Comparison of ENCODE assay signal across 23 mouse cellular contexts in the genomic region with DNA sequence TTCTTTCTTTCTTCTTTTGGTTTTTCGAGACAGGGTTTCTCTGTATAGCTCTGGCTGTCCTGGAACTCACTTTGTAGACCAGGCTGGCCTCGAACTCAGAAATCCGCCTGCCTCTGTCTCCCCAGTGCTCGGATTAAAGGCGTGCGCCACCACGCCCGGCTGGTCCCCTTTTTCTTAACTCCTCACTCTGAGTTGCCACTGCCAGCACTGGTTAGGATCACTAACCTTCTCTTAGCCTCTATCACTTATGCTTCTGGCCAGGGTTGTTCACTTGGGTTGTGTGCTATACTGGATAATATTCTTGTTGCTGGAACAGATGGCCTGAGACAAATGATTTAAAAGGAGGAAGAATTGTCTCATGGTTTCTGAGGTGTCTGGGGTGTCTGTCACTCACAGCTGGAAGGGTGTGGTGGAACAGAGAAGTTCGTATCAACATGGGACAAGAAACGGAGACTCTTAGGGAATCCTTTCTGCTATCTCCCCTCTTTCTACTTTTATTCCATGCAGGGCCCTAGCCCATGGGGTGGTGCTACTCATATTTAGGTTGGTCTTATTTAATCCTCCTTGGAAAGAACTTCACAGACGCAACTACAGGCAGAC.
DNase-seq lines count a peak whose midpoint lies in the region; ATAC-seq and TF ChIP-seq lines count a peak whose summit lies in the region.
"Had no signal": no experiment of that assay in that cellular context is flagged by ENCODE, and none has a peak within 500 bp of the region (broad histone marks: within the 10 kb centered on the region; RNA-seq: fewer than 3 reads in every experiment).

No protein-coding gene starts in this region.

- H3K79me2 ChIP-seq in heart, adult 2 months (replicated peaks; ENCODE audit: control insufficient read depth, insufficient read depth, low read length), result no peaks in the 10 kb centered on the region

- TF ChIP-seq CTCF in heart, adult 2 months (IDR thresholded peaks at IDR 0.05), result no peak

- H3K4me2 ChIP-seq in heart, embryonic 12.5 days, result no peak overlapping the region
- peak overlapping the region; percentile 16; the same call in 1 of the 2 replicates for H3K4me2 ChIP-seq in liver, embryonic 12.5 days
- H3K4me2 ChIP-seq: hindbrain, embryonic 12.5 days; limb, embryonic 13.5 days; lung, embryonic 15.5 days; midbrain, embryonic 11.5 days; neural tube, embryonic 15.5 days had no signal

- no peak overlapping the region for H3K4me3 ChIP-seq in heart, adult 2 months
- H3K4me3 ChIP-seq in heart, embryonic 12.5 days, result no peak overlapping the region
- no peak overlapping the region for H3K4me3 ChIP-seq in liver, embryonic 12.5 days
- no peak overlapping the region for H3K4me3 ChIP-seq in limb, embryonic 10.5 days
- H3K4me3 ChIP-seq: hindbrain, embryonic 12.5 days; layer of hippocampus, adult 2 months; limb, embryonic 13.5 days; lung, embryonic 15.5 days; neural tube, embryonic 15.5 days had no signal

- H3K4me1 ChIP-seq in heart, adult 2 months (ENCODE audit: control insufficient read depth, insufficient read depth, low read length), result peaks cover 15% of the 10 kb centered on the region
- H3K4me1 ChIP-seq in heart, embryonic 12.5 days (replicated peaks), result peaks cover 15% of the 10 kb centered on the region
- H3K4me1 ChIP-seq in liver, embryonic 12.5 days, result peaks cover 41% of the 10 kb centered on the region
- H3K4me1 ChIP-seq in limb, embryonic 10.5 days, result peaks cover 33% of the 10 kb centered on the region

- DNase-seq in heart, adult 2 months, result no peak
- peak; percentile 40 for DNase-seq in c-Kit-positive CD71-positive TER-119-positive erythroid progenitor cells, embryonic 14.5 days (ENCODE audit: low spot score)
- DNase-seq in thymus, postnatal 14 days, result no peak
- no peak for DNase-seq in limb, embryonic 10.5 days (ENCODE audit: low spot score)
- DNase-seq: adrenal gland, postnatal 14 days; cerebellum, adult 9-10 months; gastrocnemius, postnatal 25 days; layer of hippocampus, postnatal 36 days; lung, postnatal 4 days; right cerebral cortex, adult 18-20 months; right cerebral cortex, postnatal 4 days; thymus, adult 2 months had no signal

- no peak for TF ChIP-seq EP300 in heart, adult 2 months (IDR thresholded peaks at IDR 0.05; ENCODE audit: insufficient read depth, low read depth, low read length)

- peaks cover 11% of the 10 kb centered on the region for H3K36me3 ChIP-seq in heart, adult 2 months (ENCODE audit: control insufficient read depth, insufficient read depth, low read length)
- H3K36me3 ChIP-seq in heart, embryonic 12.5 days, result no peaks in the 10 kb centered on the region
- no peaks in the 10 kb centered on the region for H3K36me3 ChIP-seq in liver, embryonic 12.5 days
- no peaks in the 10 kb centered on the region for H3K36me3 ChIP-seq in limb, embryonic 10.5 days
- H3K36me3 ChIP-seq: hindbrain, embryonic 12.5 days; limb, embryonic 13.5 days; lung, embryonic 15.5 days; neural tube, embryonic 15.5 days had no signal

- intact Hi-C loops in heart, adult 2 months (cut with DNase I), result loop anchor here (5.0 kb wide), 3 partner anchors 125 to 240 kb away; no protein-coding TSS in a partner anchor

- WGBS in heart, adult 2 months, result 87% methylated on average over 11 of the region's 11 CpGs
- 86% methylated on average over 11 of the region's 11 CpGs for WGBS in heart, embryonic 12.5 days
- 63% methylated on average over 11 of the region's 11 CpGs for WGBS in liver, embryonic 12.5 days (ENCODE audit: insufficient replicate concordance)
- 95% methylated on average over 11 of the region's 11 CpGs for WGBS in limb, embryonic 10.5 days

- H3K27me3 ChIP-seq in heart, adult 2 months (ENCODE audit: control insufficient read depth, insufficient read depth, low read length), result no peaks in the 10 kb centered on the region
- no peaks in the 10 kb centered on the region for H3K27me3 ChIP-seq in heart, embryonic 12.5 days (replicated peaks)
- H3K27me3 ChIP-seq in liver, embryonic 12.5 days (replicated peaks), result no peaks in the 10 kb centered on the region
- H3K27me3 ChIP-seq in limb, embryonic 10.5 days (ENCODE audit: low read depth, poor library complexity, severe bottlenecking), result no peaks in the 10 kb centered on the region
- H3K27me3 ChIP-seq: hindbrain, embryonic 12.5 days; limb, embryonic 13.5 days; lung, embryonic 15.5 days; neural tube, embryonic 15.5 days had no signal

- ATAC-seq in heart, embryonic 12.5 days (ENCODE audit: insufficient number of reproducible peaks, low FRiP score), result no peak
- peak; percentile 84 for ATAC-seq in liver, embryonic 12.5 days
- ATAC-seq in megakaryocyte progenitor cell, adult 5-6 weeks (replicated peaks; ENCODE audit: poor library complexity), result peak; percentile 54
- ATAC-seq: CD4-positive, CD25-positive, alpha-beta regulatory T cell, adult 4 months; forebrain, embryonic 16.5 days had no signal

- TF ChIP-seq POLR2A in heart, adult 2 months (IDR thresholded peaks at IDR 0.05; ENCODE audit: insufficient read depth, low read depth, low read length), result no peak

- no peaks in the 10 kb centered on the region for H3K9me3 ChIP-seq in heart, embryonic 12.5 days (replicated peaks)
- no peaks in the 10 kb centered on the region for H3K9me3 ChIP-seq in liver, embryonic 12.5 days (replicated peaks)
- no peaks in the 10 kb centered on the region for H3K9me3 ChIP-seq in limb, embryonic 10.5 days (replicated peaks)
- H3K9me3 ChIP-seq: hindbrain, embryonic 12.5 days; limb, embryonic 13.5 days; lung, embryonic 15.5 days; neural tube, embryonic 15.5 days had no signal

- H3K9ac ChIP-seq in heart, adult 2 months (ENCODE audit: low read depth, low read length), result no peak overlapping the region
- no peak overlapping the region for H3K9ac ChIP-seq in heart, embryonic 12.5 days
- H3K9ac ChIP-seq in liver, embryonic 12.5 days, result peak overlapping the region; percentile 49
- H3K9ac ChIP-seq: hindbrain, embryonic 12.5 days; limb, embryonic 13.5 days; lung, embryonic 15.5 days; neural tube, embryonic 15.5 days had no signal

- peak overlapping the region; percentile 15 for H3K27ac ChIP-seq in heart, adult 2 months
- no peak overlapping the region for H3K27ac ChIP-seq in heart, embryonic 12.5 days (ENCODE audit: poor library complexity, severe bottlenecking)
- peak overlapping the region; percentile 80 for H3K27ac ChIP-seq in liver, embryonic 12.5 days
- H3K27ac ChIP-seq in limb, embryonic 10.5 days, result no peak overlapping the region
- H3K27ac ChIP-seq: hindbrain, embryonic 12.5 days; layer of hippocampus, adult 2 months; limb, embryonic 13.5 days; lung, embryonic 15.5 days; neural tube, embryonic 15.5 days had no signal

Comparison
In these comparisons a context has a peak if more than half of its experiments do, and no peak if none do; other contexts are left out.
1. H3K27ac ChIP-seq: peak in heart, adult 2 months (single experiment) and liver, embryonic 12.5 days (single experiment); none in heart, embryonic 12.5 days (single experiment) and limb, embryonic 10.5 days (single experiment).